Mouse (Mus musculus): Measurements from ENCODE around the gene Dlgap1. TPM values are rescaled to one million over a fixed set of nuclear protein-coding genes. Genes with fewer than 3 reads are reported as not detected.

Gene Dlgap1
- total RNA-seq, 2 experiments from 2014 or later, result 254 to 263 TPM

GRCm38 (mm10) chr17:70612171-70612570 lies 643.3 kb downstream of the Dlgap1 start:
- no peak for DNase-seq (ENCODE audit: low spot score in 2 of 2)

DNA sequence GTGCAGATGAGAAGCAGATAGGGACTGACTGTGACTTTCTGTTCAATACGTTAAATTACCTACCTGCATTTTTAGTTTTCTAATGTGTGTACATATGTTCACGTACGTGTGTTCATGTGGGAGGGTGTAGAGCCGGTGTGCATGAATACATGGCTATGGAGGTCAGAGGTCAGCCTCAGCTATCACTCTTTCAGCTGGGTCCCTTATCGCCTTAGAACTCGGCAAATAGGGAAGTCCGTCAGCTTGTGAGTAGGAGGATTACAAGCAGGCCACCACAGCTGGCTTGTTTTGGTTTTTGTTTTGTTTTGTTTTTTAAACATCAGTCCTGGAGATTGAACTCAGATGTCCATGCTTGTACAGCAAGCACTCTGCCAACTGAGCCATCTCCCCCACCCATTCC lies 645.0 kb downstream of the Dlgap1 start:
- no peak for DNase-seq (ENCODE audit: low spot score in 2 of 2)

DNA sequence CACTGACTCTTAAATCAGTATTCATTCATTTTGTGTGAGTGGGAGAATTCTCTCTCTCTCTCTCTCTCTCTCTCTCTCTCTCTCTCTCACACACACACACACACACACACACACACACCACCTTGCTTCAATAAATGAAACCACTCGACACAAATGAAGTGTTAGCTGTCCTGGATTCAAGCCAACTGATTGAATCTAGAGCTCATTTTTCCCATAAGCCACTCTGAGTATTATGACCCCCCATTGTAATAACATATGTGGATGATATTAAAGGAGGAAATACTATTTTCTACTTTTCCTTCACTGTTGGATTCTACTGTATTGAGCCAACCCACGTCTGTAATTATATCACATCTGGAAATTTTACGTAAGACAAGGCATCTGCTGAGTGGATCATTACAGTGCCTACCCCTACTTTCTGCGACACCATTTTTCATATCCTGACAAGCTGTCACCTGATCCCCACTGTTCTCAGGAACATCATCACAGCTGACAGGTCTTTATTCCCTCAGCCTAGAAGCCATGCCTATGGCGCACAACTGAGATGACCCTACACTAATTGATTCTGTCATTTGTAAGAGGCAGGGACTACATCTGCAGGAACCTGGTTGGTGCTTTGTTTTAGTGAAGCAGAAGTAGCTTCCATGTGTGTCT lies 645.7 kb downstream of the Dlgap1 start:
- no peak for DNase-seq (ENCODE audit: low spot score in 2 of 2)

DNA sequence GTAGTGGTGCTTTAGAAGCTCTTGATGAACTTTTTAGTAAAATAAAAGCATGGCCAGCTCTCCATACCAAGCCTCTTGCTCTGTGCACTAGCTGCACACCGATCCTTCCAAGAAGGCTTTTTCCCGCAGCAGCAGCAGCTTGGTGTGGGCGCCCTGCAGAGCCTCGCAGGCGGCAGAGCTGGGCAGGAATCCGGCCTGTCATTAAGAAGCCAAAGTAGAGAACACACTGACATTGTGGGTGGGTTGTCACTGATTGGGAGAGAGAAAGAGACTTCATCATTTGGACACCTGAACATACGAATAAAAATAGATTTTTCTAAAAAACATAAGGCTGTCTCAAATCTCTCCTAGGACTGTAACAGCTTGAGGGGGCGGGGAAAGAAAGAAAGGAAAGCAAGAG lies 653.6 kb downstream of the Dlgap1 start:
- DNase-seq (ENCODE audit: low spot score in 2 of 2), result peak in 1 of 2 experiments; percentile 47

- no peak for DNase-seq (ENCODE audit: low spot score in 2 of 2)
Measured at GRCm38 (mm10) chr17:70626396-70626795, 657.5 kb downstream of the Dlgap1 start.

- no peak for DNase-seq (ENCODE audit: low spot score in 2 of 2)
Measured at GRCm38 (mm10) chr17:70626925-70627324, 658.1 kb downstream of the Dlgap1 start.

- DNase-seq (ENCODE audit: low spot score in 2 of 2), result peak; percentile 48 to 49
Measured at GRCm38 (mm10) chr17:70629653-70630378, 660.9 kb downstream of the Dlgap1 start.

- peak; percentile 95 for DNase-seq (ENCODE audit: low spot score in 2 of 2)
Measured at GRCm38 (mm10) chr17:70633181-70633944, 664.5 kb downstream of the Dlgap1 start.

- DNase-seq (ENCODE audit: low spot score in 2 of 2), result no peak
Measured at GRCm38 (mm10) chr17:70643211-70643610, 674.3 kb downstream of the Dlgap1 start.

DNA sequence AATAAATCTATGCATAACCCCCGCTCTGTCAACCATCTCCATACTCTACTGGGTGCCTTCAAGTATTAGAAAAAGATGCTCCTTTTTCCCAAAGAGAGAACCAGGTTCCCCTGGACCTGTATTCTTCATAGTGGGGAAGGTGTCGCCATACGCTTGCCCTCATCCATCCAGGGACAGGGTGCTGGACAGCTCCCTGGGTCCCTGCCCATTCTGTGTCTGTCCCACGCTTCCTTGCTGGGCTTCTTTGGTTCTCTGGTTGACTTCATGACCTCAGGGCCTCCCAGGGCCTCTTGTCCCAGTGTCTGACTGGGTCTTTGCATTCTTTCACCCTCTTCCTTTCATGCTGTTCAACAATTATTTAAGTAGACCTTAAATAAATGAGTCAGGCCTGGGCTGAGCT lies 677.8 kb downstream of the Dlgap1 start:
- no peak for DNase-seq (ENCODE audit: low spot score in 2 of 2)

DNA sequence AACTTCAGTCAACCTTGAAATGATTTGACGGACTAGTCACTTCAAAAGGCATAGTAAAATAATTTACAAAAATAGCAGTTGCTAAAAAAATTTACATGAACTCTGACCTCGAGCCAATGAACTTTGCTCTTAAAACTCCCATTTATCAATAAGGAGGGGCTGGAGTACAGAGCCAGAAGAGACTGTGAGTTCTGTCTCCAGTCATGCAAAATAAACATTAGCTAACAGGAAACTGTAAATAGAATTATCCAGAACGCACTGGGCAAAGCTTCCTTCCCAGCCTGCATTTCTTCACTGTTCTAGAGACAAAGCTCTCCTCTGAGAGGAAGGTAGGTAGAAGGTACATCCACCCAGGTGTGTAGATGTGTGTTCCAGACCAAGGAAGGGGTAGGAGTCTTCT lies 692.5 kb downstream of the Dlgap1 start:
- DNase-seq (ENCODE audit: low spot score in 2 of 2), result no peak

GRCm38 (mm10) chr17:70663992-70664391 lies 695.1 kb downstream of the Dlgap1 start:
- DNase-seq (ENCODE audit: low spot score in 2 of 2), result no peak

DNA sequence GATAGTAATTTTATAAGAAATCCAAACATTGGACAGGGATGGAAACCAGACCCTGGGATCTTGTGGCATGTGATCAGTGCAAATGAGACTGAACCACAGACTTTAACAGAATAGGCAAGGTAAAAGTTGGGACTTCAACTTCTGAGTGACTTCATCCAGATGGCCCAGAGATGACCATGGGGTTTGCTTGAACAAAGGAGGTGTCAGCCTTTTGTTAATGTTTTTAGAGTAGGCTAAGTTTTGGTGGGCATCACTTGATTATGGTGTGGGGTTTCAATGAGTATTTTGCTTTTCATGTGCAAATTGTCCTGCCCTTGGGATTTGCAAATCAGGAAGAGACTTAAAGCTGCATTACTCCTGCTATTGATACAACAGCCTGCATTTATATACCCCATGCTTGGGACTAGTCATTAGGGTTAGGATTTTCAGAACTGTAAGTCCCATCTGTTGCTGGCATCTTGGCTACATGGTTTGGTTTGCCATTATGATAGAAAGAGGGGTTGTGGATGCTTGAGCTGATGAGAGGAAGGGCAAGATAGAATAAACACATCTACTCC lies 695.7 kb downstream of the Dlgap1 start:
- no peak for DNase-seq (ENCODE audit: low spot score in 2 of 2)

DNA sequence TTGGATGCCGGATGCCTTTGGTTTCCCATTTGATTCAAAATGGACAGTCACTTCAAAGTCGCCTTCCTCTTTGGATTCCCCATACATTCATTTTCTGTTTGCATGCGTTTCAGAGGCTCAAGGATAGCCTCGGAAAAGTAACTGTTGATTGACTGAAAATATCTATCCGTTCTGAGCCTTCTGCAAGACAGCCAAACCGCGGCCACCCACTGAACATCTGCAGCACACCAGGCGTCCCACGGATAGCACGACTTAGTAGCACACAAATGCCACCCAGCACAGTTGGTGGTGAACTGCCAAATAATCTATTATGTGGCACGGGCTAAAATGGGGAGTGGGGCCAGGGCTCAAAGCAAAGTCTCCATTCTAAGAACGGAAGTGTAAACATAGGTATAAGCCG lies 705.1 kb downstream of the Dlgap1 start:
- DNase-seq (ENCODE audit: low spot score in 2 of 2), result no peak

- DNase-seq (ENCODE audit: low spot score in 2 of 2), result no peak
Measured at GRCm38 (mm10) chr17:70676522-70676921, 707.6 kb downstream of the Dlgap1 start.

DNA sequence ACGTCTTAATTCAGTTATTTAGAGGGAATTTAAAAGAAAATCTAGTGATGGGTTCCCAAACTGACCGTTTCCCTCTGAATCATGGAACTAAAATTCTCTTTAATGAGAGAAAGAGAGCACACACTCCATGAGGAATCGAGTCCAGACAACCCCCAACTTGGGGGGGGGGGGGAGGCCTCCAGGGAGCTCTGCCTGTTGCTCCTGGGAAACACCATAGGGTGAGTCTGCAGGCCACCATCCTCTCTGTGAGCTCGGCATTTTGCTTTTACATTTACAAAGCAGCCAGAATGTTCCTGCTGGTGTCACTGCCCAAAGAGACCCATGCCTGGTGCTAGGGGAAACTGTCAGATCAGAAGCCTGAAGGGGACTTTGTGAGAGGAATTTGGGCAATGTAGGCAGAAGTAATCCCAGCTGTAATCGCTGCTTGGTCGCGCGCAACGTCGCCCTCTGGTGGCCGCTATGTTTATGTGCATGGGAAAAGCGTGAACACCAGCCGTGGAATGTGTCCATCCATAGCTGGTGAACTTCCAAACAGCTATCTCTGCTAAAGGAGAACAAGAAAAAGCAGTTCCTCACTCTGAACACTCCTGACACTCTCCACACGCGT lies 714.8 kb downstream of the Dlgap1 start:
- DNase-seq (ENCODE audit: low spot score in 2 of 2), result peak; percentile 90

DNA sequence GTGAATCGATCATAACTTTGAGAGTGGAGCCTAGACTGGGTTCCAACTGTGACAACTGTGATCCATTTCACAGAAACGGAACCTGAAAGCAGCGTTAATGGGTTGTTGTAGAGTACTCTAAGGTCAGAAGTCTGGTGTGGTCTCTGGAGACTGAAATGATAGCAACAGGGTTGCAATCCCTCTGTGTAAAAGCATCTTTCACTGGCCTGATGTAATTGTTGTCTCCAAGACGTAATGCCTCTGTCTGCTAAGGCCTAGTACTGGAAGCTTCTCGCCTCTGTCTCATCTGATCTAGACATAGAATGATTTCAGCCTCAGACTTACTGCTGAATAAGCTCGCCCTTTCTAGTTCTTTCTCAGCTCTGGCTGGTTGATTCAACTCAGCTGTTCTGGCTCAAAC lies 721.3 kb downstream of the Dlgap1 start:
- DNase-seq (ENCODE audit: low spot score in 2 of 2), result no peak

- DNase-seq (ENCODE audit: low spot score in 2 of 2), result no peak
Measured at GRCm38 (mm10) chr17:70690598-70690997, 721.7 kb downstream of the Dlgap1 start.

- DNase-seq (ENCODE audit: low spot score in 2 of 2), result peak; percentile 87 to 91
Measured at GRCm38 (mm10) chr17:70706976-70707818, 738.3 kb downstream of the Dlgap1 start.

- no peak for DNase-seq (ENCODE audit: low spot score in 2 of 2)
Measured at GRCm38 (mm10) chr17:70707819-70708140, 738.9 kb downstream of the Dlgap1 start.

DNA sequence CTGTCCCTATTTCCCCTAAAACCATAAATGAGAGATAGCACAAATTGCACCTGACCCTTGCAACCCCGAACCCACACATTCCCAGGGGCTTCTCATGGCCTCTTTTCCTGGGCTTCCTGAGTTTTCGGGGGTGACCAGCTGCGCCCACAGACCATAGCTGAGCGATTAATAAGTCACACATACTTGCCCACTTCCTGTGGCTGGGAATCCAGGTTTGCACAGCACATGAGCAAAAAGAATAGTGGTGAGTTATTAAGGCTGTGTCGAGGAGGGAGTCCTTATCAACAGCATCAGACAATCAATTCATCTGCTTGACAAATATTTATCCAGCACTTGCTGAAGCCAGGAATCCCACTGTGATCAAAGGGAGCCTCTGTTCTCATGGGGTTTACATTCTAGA lies 740.7 kb downstream of the Dlgap1 start:
- no peak for DNase-seq (ENCODE audit: low spot score in 2 of 2)

Measured in layer of hippocampus, postnatal 10 days (tissue).